Mouse (Mus musculus) CH12.LX (cell line): ENCODE results near the gene Arl2bp. TPM values are rescaled to one million over a fixed set of nuclear protein-coding genes. Genes with fewer than 3 reads are reported as not detected.

Experiments
- DNase-seq: peaks from one replicate; pipeline ENCODE4 v3.0.0-alpha.2; 2013; ENCODE audit errors: extremely low read depth
- H3K27ac ChIP-seq: 2 replicates; pipeline ENCODE4 v1.5.1; 2012; ENCODE audit warnings: low read depth, mild to moderate bottlenecking, control low read depth, moderate library complexity; ENCODE audit not compliant: insufficient read depth
- H3K27me3 ChIP-seq: replicated peaks from 2 replicates; pipeline ENCODE3; 2012; ENCODE audit warnings: inconsistent platforms
- H3K36me3 ChIP-seq, 2 experiments: replicated peaks in 1 of 2; 2 replicates each; pipeline versions ENCODE3 to v1.6.1; 2012; ENCODE audit warnings: inconsistent platforms in 1 of 2, low read length in 1 of 2, mild to moderate bottlenecking in 1 of 2, mixed read lengths in 1 of 2, moderate library complexity in 1 of 2; ENCODE audit not compliant: control insufficient read depth in 1 of 2, insufficient read depth in 1 of 2
- H3K4me1 ChIP-seq, 2 experiments: 2 replicates each; pipeline ENCODE4 v1.6.1; 2012; ENCODE audit warnings: inconsistent platforms in 1 of 2, moderate library complexity in 1 of 2; ENCODE audit not compliant: insufficient read depth in 2 of 2, control insufficient read depth in 1 of 2
- H3K4me2 ChIP-seq: 2 replicates; pipeline ENCODE4 v1.6.1; 2012; ENCODE audit warnings: low read depth, mild to moderate bottlenecking, control low read depth; ENCODE audit not compliant: poor library complexity, insufficient read depth, severe bottlenecking
- H3K4me3 ChIP-seq, 3 experiments: fragments of 150-350 bp in 1 of 3; sonication (generic) in 1 of 3; replicated peaks in 1 of 3; 2 replicates each; pipeline versions ENCODE3 to v1.5.1; 2011 to 2012; ENCODE audit warnings: low read depth in 2 of 3, low read length in 2 of 3, mild to moderate bottlenecking in 2 of 3, moderate library complexity in 2 of 3, control low read depth in 1 of 3, improper control_type of control experiment in 1 of 3, inconsistent platforms in 1 of 3, mixed read lengths in 1 of 3; ENCODE audit not compliant: poor library complexity in 1 of 3
- H3K79me2 ChIP-seq: replicated peaks from 2 replicates; pipeline ENCODE4 v1.6.1; 2012; ENCODE audit warnings: mild to moderate bottlenecking, moderate library complexity; ENCODE audit not compliant: control insufficient read depth, poor library complexity, insufficient read depth, severe bottlenecking; ENCODE audit errors: extremely low read depth
- H3K9ac ChIP-seq: 2 replicates; pipeline ENCODE4 v1.6.1; 2012; ENCODE audit warnings: low read depth, mild to moderate bottlenecking, control low read depth, moderate library complexity; ENCODE audit not compliant: insufficient read depth
- H3K9me3 ChIP-seq: replicated peaks from 2 replicates; pipeline ENCODE3; 2012; ENCODE audit warnings: low read length, inconsistent platforms, mixed read lengths
- BHLHE40 ChIP-seq: IDR thresholded peaks from 2 replicates; pipeline ENCODE4 v1.6.1; 2011; ENCODE audit warnings: mild to moderate bottlenecking, low read depth, low read length, improper control_type of control experiment
- CHD1 ChIP-seq: IDR thresholded peaks from 2 replicates; pipeline ENCODE4 v1.6.1; 2012; ENCODE audit warnings: low read depth, low read length, improper control_type of control experiment, inconsistent platforms
- E2F4 ChIP-seq: IDR thresholded peaks from 2 replicates; pipeline ENCODE4 v1.6.1; 2011; ENCODE audit warnings: low read depth, low read length, improper control_type of control experiment; ENCODE audit not compliant: insufficient replicate concordance
- EP300 ChIP-seq: IDR thresholded peaks from 2 replicates; pipeline ENCODE4 v1.6.1; 2011; ENCODE audit warnings: low read length, improper control_type of control experiment
- ETS1 ChIP-seq: conservative IDR thresholded peaks from 2 replicates; pipeline ENCODE4 v1.6.1; 2012; ENCODE audit warnings: low read depth, mild to moderate bottlenecking, inconsistent platforms, low read length, improper control_type of control experiment, moderate library complexity
- IRF4 ChIP-seq: IDR thresholded peaks from 2 replicates; pipeline ENCODE4 v1.6.1; 2014; ENCODE audit warnings: low read depth, mild to moderate bottlenecking, inconsistent platforms, low read length, improper control_type of control experiment
- JUN ChIP-seq: IDR thresholded peaks from 2 replicates; pipeline ENCODE4 v1.6.1; 2011; ENCODE audit warnings: low read depth, mild to moderate bottlenecking, low read length, improper control_type of control experiment, moderate library complexity; ENCODE audit not compliant: insufficient read depth
- JUND ChIP-seq: conservative IDR thresholded peaks from 2 replicates; pipeline ENCODE4 v1.6.1; 2011; ENCODE audit warnings: low read depth, low read length, improper control_type of control experiment
- KAT2A ChIP-seq: IDR thresholded peaks from 2 replicates; pipeline ENCODE4 v1.6.1; 2012; ENCODE audit warnings: low read length, improper control_type of control experiment, inconsistent platforms; ENCODE audit not compliant: insufficient replicate concordance
- MAX ChIP-seq: IDR thresholded peaks from 2 replicates; pipeline ENCODE4 v1.6.1; 2011; ENCODE audit warnings: low read length, improper control_type of control experiment
- MEF2A ChIP-seq: IDR thresholded peaks from 2 replicates; pipeline ENCODE4 v1.6.1; 2014; ENCODE audit warnings: low read depth, mild to moderate bottlenecking, inconsistent platforms, low read length, improper control_type of control experiment, borderline replicate concordance
- MXI1 ChIP-seq: IDR thresholded peaks from 2 replicates; pipeline ENCODE4 v1.6.1; 2011; ENCODE audit warnings: mild to moderate bottlenecking, low read depth, low read length, improper control_type of control experiment
- NRF1 ChIP-seq: IDR thresholded peaks from 2 replicates; pipeline ENCODE4 v1.6.1; 2014; ENCODE audit warnings: low read depth, mild to moderate bottlenecking, inconsistent platforms, low read length, improper control_type of control experiment, moderate library complexity
- PAX5 ChIP-seq: IDR thresholded peaks from 2 replicates; pipeline ENCODE4 v1.6.1; 2012; ENCODE audit warnings: low read length, inconsistent platforms, mixed read lengths
- POLR2A ChIP-seq: IDR thresholded peaks from 2 replicates; pipeline ENCODE4 v1.6.1; 2011; ENCODE audit warnings: low read depth, mild to moderate bottlenecking, improper control_type of control experiment, low read length
- RCOR1 ChIP-seq: conservative IDR thresholded peaks from 2 replicates; pipeline ENCODE4 v1.6.1; 2012; ENCODE audit warnings: low read depth, mild to moderate bottlenecking, inconsistent platforms, low read length, improper control_type of control experiment
- SMC3 ChIP-seq: IDR thresholded peaks from 2 replicates; pipeline ENCODE4 v1.6.1; 2011; ENCODE audit warnings: low read depth, low read length, improper control_type of control experiment
- TBP ChIP-seq: conservative IDR thresholded peaks from 2 replicates; pipeline ENCODE4 v1.6.1; 2011; ENCODE audit warnings: low read depth, low read length, improper control_type of control experiment
- UBTF ChIP-seq: IDR thresholded peaks from 2 replicates; pipeline ENCODE4 v1.6.1; 2012; ENCODE audit warnings: low read depth, mild to moderate bottlenecking, inconsistent platforms, low read length, improper control_type of control experiment, moderate library complexity
- USF2 ChIP-seq: conservative IDR thresholded peaks from 2 replicates; pipeline ENCODE4 v1.6.1; 2011; ENCODE audit warnings: low read depth, low read length, improper control_type of control experiment
- dilution Hi-C: fragments of 300-500 bp; cut with MboI; formaldehyde crosslinking; loops from 2 replicates; pipeline ENCODE4 v1.14.3; 2020; ENCODE audit warnings: low sequenced_read_pairs; ENCODE audit not compliant: extremely low pct_unique_long_range_greater_than_20kb, extremely low pct_ligation_motif_present
- in situ Hi-C: fragments of 300-500 bp; cut with MboI; formaldehyde crosslinking; loops from 3 replicates; pipeline ENCODE4 v1.14.3; 2019; ENCODE audit warnings: low sequenced_read_pairs, low pct_ligation_motif_present, low pct_unique_long_range_greater_than_20kb, mixed read lengths
- polyA plus RNA-seq: library from polyadenylated mRNA; unstranded; fragments of >175 nt; gene quantifications from 2 replicates; pipeline ENCODE4 v1.2.1, GENCODE M21; 2012; ENCODE audit warnings: low read depth; ENCODE audit not compliant: insufficient read length
- total RNA-seq, 2 experiments: library from RNA; depleted of rRNA; stranded (reverse); fragments of 300-350 nt in 1 of 2; fragments of >200 nt in 1 of 2; gene quantifications; 2 replicates each; pipeline ENCODE4 v1.2.3; 2012 to 2014

The Arl2bp gene
- total and polyA plus RNA-seq, 3 experiments = 24.8 to 107 (median 85.1) TPM

DNA sequence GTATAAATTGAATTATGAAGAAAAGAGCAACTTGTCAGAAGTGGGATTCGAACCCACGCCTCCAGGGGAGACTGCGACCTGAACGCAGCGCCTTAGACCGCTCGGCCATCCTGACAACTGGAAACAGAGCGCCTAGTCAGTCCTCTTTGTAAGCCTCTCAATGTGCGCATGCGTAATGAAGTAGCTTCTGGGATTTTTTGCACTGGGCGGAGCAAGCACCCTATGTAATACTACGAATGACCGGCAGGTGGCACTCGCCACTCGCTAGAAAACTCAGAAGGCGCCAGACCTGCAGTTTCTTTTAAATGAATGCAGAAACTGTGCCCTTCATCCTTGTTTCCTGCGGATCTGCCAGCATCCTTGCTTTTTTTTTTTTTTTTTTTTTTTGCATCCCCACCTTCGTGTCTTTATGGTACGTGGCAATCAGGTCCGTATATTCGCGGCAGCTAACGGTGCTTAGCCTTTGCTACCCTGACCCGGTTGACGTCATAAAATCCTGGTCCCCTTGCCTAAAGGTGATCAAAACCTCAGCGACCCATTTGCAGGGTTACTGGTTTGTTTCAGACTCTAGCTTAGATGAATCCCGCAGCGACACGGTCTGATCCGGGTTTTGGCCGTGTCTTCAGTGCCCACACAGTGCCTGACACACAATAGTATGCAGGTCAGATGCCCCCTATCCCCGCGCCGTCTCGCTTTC is 37.7 kb downstream of the Arl2bp start (continued):
- no peak for TF ChIP-seq RCOR1
- TF ChIP-seq MEF2A = peak; percentile 73; the same call in 1 of the 2 replicates
- TF ChIP-seq NRF1 = peak; percentile 89
- 0 out of 2 replicates have a peak, but pooled peaks have one; percentile 60 for TF ChIP-seq MAX
- peak; percentile 74 for TF ChIP-seq POLR2A
- TF ChIP-seq SMC3 = peak; percentile 97

DNA sequence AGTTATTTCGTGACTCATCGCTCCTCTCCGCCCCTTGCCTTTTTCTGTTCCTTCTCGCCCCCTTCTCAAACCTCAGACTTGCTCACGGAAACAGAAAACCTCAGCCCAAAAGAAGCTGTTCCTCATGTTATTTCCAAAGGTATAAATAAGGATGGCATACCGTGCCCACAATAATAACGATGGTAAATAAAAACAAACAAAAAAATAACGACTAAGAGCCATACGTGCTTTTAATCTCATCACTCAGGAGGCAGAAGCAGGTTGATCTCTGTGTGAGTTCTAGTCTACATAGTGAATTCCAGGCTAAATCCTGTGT is 38.2 kb downstream of the Arl2bp start:
- Histone ChIP-seq H3K79me2 (no peaks in the 10 kb centered on the region), H3K36me3 (no peaks in the 10 kb centered on the region), H3K4me3 (peak overlapping the region; percentile 40 to 71 (median 61)), H3K4me2 (peak overlapping the region; percentile 40), H3K4me1 (peaks cover 24 to 39% of the 10 kb centered on the region in 2 experiments), H3K9me3 (no peaks in the 10 kb centered on the region), H3K9ac (peak overlapping the region; percentile 86), H3K27me3 (no peaks in the 10 kb centered on the region), H3K27ac (peak overlapping the region; percentile 94)
- DNase-seq = no peak
- TF ChIP-seq MXI1 = 0 out of 2 replicates have a peak, but pooled peaks have one; percentile 7
- TF ChIP-seq KAT2A = no peak
- no peak for TF ChIP-seq E2F4
- no peak for TF ChIP-seq SMC3
- no peak; the same call in 1 of the 2 replicates for TF ChIP-seq JUND
- TF ChIP-seq UBTF = 0 out of 2 replicates have a peak, but pooled peaks have one; percentile 39
- peak; percentile 57; the same call in 1 of the 2 replicates for TF ChIP-seq IRF4
- TF ChIP-seq MAX = 0 out of 2 replicates have a peak, but pooled peaks have one; percentile 2
- no peak for TF ChIP-seq PAX5
- no peak for TF ChIP-seq USF2
- 0 out of 2 replicates have a peak, but pooled peaks have one; percentile 12 for TF ChIP-seq JUN
- peak; percentile 90; the same call in 1 of the 2 replicates for TF ChIP-seq CHD1
- TF ChIP-seq ETS1 = peak; percentile 46
- 0 out of 2 replicates have a peak, but pooled peaks have one; percentile 51 for TF ChIP-seq BHLHE40
- TF ChIP-seq EP300 = peak; percentile 59; the same call in 1 of the 2 replicates
- 0 out of 2 replicates have a peak, but pooled peaks have one; percentile 15 for TF ChIP-seq TBP
- dilution Hi-C loops (no loop called here), in situ Hi-C loops (loop anchor here (10.0 kb wide), 1 partner anchor 200 kb away; no protein-coding TSS in a partner anchor)
